Mouse (Mus musculus) adrenal gland, postnatal 4 days (tissue): ENCODE data around the gene D130043K22Rik. TPM values are rescaled to one million over a fixed set of nuclear protein-coding genes. Genes with fewer than 3 reads are reported as not detected.

Experiments
- DNase-seq, 2 experiments: peaks; one replicate each; pipeline ENCODE4 v3.0.0; 2021 to 2022; ENCODE audit warnings: low spot score in 2 of 2, mixed read lengths in 2 of 2
- total RNA-seq, 2 experiments: library from RNA; stranded (reverse); gene quantifications; 2 replicates each; pipeline ENCODE4 v1.2.3; 2021

The D130043K22Rik gene
- total RNA-seq, 2 experiments from 2014 or later, result 1.0 to 1.6 TPM

DNA sequence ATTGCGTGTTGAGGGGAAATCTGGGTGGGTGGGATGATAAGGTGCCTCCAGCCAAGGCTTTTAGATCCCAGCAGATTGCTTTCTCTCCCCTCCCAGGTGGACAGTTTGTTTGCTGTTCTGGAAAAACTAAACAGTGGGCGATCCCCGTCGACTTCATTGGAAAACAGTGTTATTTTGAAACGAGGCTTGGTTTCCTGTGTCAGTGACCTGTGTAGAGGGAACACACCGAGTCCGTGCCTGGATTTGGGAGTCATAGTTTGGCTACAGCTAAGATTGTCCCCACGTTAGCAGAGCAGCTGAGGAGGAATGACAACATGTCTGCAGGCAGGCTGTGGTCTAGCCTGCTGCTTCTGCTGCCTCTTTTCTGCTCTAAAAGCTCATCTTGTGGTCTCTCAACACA lies 98.4 kb downstream of the D130043K22Rik start:
- no peak for DNase-seq

DNA sequence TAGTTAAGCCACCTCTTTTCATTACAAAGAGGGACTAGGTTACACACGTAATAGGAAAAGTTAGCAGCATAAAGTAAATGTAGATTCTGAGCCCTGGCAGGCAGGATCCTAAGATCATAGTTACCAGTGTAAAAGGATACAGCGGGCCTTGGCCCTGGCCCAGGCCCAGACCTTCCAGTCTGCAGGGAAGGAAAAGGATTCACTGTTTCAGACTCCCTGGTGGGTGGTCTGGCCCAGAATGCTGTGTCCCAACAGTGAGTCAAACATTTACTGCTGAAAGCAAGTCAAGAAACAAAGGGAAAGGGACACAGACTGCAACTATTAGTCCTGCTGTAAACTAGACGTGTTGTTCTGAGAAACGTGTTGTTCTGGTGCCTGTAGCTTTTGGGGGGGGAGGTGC lies 100.6 kb downstream of the D130043K22Rik start:
- DNase-seq, result no peak

DNA sequence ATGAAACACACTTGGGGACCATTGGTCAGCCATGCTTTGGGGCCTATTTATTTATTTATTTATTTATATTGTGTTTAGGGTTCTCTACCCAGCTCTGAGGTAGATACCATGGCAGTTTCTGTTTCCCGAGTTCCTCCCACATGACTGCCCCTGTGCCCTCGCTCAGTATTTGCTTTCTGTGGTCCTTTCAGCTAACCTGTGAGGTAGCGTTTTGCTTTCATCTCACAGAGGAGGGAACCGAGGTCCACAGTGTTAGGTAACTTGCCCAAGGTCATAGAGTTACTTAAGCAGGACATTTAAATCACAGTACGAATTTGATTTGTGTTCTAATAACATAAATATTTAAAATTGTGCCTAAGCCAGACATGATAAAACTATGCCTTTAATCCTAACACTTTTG lies 102.2 kb downstream of the D130043K22Rik start:
- no peak for DNase-seq

DNA sequence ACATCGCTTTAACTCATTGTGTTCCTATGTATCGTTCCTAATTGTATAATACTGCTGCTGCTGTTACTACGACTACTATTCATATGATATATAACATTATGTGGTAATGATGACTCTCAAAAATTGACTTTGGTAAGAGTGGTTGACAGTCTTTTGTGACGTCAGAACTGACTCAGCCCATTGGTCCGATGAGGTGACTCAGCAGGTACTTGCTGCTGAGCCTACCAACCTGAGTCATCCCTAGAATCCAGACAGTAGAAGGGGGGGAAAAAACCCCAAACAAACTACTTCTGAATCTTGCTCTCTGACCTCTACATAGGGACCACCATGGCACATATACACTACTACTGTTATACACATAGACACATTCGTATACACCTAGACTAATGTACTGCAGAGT lies 103.9 kb downstream of the D130043K22Rik start:
- DNase-seq, result no peak

Other genes with a start within 250 kb of the D130043K22Rik start
- not detected for gene Armh2, start 103.9 kb upstream of the D130043K22Rik start, total RNA-seq
- gene Gmnn, start 83.2 kb upstream of the D130043K22Rik start, total RNA-seq, result 10 to 100 TPM; 29.1 to 31.7 TPM
- 100 to 1,000 TPM; 169 to 181 TPM for gene BC005537, start 43.5 kb upstream of the D130043K22Rik start, total RNA-seq
- gene Acot13, start 13.6 kb upstream of the D130043K22Rik start, total RNA-seq, result 10 to 100 TPM; 49.6 to 58.0 TPM
- gene Tdp2, start 13.5 kb upstream of the D130043K22Rik start, total RNA-seq, result 10 to 100 TPM; 39.4 to 40.7 TPM
- 10 to 100 TPM; 20.3 to 22.0 TPM for gene Aldh5a1, start 92.5 kb downstream of the D130043K22Rik start, total RNA-seq
- 10 to 100 TPM in 1 of 2 experiments, 1 to 10 TPM in 1; 2.9 to 13.4 TPM for gene Gpld1, start 98.0 kb downstream of the D130043K22Rik start, total RNA-seq
- gene Mrs2, start 175.2 kb downstream of the D130043K22Rik start, total RNA-seq, result 10 to 100 TPM; 57.5 to 74.4 TPM
- gene Dcdc2a, start 210.9 kb downstream of the D130043K22Rik start, total RNA-seq, result 10 to 100 TPM in 1 of 2 experiments, under 1 TPM in 1; 0.79 to 20.8 TPM